Mouse (Mus musculus) forebrain, embryonic 16.5 days (tissue): ENCODE data around the gene Olfr24. TPM values are rescaled to one million over a fixed set of nuclear protein-coding genes. Genes with fewer than 3 reads are reported as not detected.
"Not testable (repeated sequence)": the region's sequence is repeated elsewhere in the genome, so short reads cannot be mapped to it uniquely, and the experiment has no call there.

Experiments used
- ATAC-seq: fragments of 200-750 bp; cut with Nextera tagmentation; 2 replicates; pipeline ENCODE4 v1.8.0; 2017; ENCODE audit warnings: mild to moderate bottlenecking, moderate library complexity
- H3K27ac ChIP-seq: fragments of 300-500 bp; sonication (generic); 2 replicates; pipeline ENCODE4 v1.5.1; 2014; ENCODE audit warnings: low read length, control low read depth
- H3K27me3 ChIP-seq: fragments of 300-500 bp; sonication (generic); replicated peaks from 2 replicates; pipeline ENCODE4 v1.6.1; 2014; ENCODE audit warnings: low read length; ENCODE audit not compliant: control insufficient read depth, insufficient read depth
- H3K36me3 ChIP-seq: fragments of 300-500 bp; sonication (generic); 2 replicates; pipeline ENCODE4 v1.6.1; 2014; ENCODE audit not compliant: control insufficient read depth, insufficient read depth
- H3K4me1 ChIP-seq: fragments of 300-500 bp; sonication (generic); replicated peaks from 2 replicates; pipeline ENCODE4 v1.6.1; 2014; ENCODE audit warnings: low read length; ENCODE audit not compliant: control insufficient read depth, insufficient read depth
- H3K4me2 ChIP-seq: fragments of 300-500 bp; sonication (generic); 2 replicates; pipeline ENCODE4 v1.6.1; 2014; ENCODE audit warnings: mild to moderate bottlenecking, low read length, control low read depth
- H3K4me3 ChIP-seq: fragments of 300-500 bp; sonication (generic); replicated peaks from 2 replicates; pipeline ENCODE4 v1.5.1; 2014; ENCODE audit warnings: mild to moderate bottlenecking, low read length, control low read depth
- H3K9ac ChIP-seq: fragments of 300-500 bp; sonication (generic); replicated peaks from 2 replicates; pipeline ENCODE4 v1.6.1; 2014; ENCODE audit warnings: low read depth, low read length, control low read depth
- H3K9me3 ChIP-seq: fragments of 300-500 bp; sonication (generic); 2 replicates; pipeline ENCODE4 v1.6.1; 2016; ENCODE audit warnings: low read length; ENCODE audit not compliant: control insufficient read depth
- WGBS: fragments of 180-500 bp; shearing (Covaris S2); extraction: QIAGEN DNeasy Blood & Tissue Kit; methylation state at CpG from one replicate; pipeline ENCODE4 v1.1.7; 2014; 5-methylcytosine and 5-hydroxymethylcytosine counted together
- polyA plus RNA-seq: library from polyadenylated mRNA; unstranded; fragments of >200 nt; fragmentation: Nextera tagmentation; extraction: Ambion mirVana; gene quantifications from 2 replicates; pipeline ENCODE4 v1.2.1, GENCODE M21; 2015

Gene Olfr24
- polyA plus RNA-seq = not detected in 2 replicates

- no peak for ATAC-seq
- Histone ChIP-seq H3K4me3 (no peak within 1 kb of the TSS), H3K4me1 (no peaks in the 10 kb centered on the region), H3K27ac (no peak within 1 kb of the TSS), H3K9ac (no peak within 1 kb of the TSS), H3K9me3 (no peaks in the 10 kb centered on the region), H3K4me2 (no peak within 1 kb of the TSS), H3K27me3 (no peaks in the 10 kb centered on the region), H3K36me3 (no peaks in the 10 kb centered on the region)
These were observed at the start of gene Olfr24 for GRCm38 (mm10) chr9:18763896-18764295. TSS of gene Olfr24 (minus strand) at chr9:18763996.

DNA sequence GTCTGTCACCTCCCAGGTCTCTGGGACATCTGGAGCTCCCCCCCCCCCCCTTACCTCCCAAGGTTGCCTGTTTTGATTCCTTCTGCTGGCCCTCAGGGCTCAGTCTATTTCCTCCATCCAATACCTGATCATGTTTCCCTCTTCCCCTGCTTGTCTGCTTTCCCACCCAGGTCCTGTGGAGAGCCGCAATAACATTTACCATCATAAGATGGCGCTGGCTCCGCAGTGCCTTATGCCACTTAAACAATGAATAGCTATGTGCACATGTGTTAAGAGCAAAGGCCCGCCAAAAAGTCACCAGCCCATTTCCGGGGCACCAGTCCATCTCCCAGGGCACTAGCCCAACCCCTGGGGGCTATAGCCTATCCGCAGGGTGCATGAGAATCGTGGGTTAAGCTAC lies 21.5 kb upstream of the Olfr24 start:
- Histone ChIP-seq H3K9ac (no peak overlapping the region), H3K4me3 (no peak overlapping the region), H3K9me3 (no peaks in the 10 kb centered on the region), H3K4me1 (no peaks in the 10 kb centered on the region), H3K27ac (no peak overlapping the region), H3K36me3 (no peaks in the 10 kb centered on the region), H3K4me2 (no peak overlapping the region), H3K27me3 (no peaks in the 10 kb centered on the region)
- WGBS = 47% methylated on average over 7 of the region's 7 CpGs
- no peak for ATAC-seq

GRCm38 (mm10) chr9:18779476-18779875 lies 15.7 kb upstream of the Olfr24 start:
- no peaks in the 10 kb centered on the region for H3K27me3 ChIP-seq
- no peaks in the 10 kb centered on the region for H3K4me1 ChIP-seq
- H3K36me3 ChIP-seq = no peaks in the 10 kb centered on the region
- no peaks in the 10 kb centered on the region for H3K9me3 ChIP-seq
- H3K9ac ChIP-seq = no peak overlapping the region
- H3K27ac ChIP-seq = no peak overlapping the region
- WGBS = 70% methylated on average over 24 of the region's 24 CpGs
- H3K4me2 ChIP-seq = no peak overlapping the region
- H3K4me3 ChIP-seq = no peak overlapping the region
- ATAC-seq = peak; percentile 77

- WGBS = 82% methylated on average over 1 of the region's 1 CpGs
- Histone ChIP-seq H3K9me3 (no peaks in the 10 kb centered on the region), H3K4me1 (no peaks in the 10 kb centered on the region), H3K4me2 (no peak overlapping the region), H3K4me3 (no peak overlapping the region), H3K27ac (no peak overlapping the region), H3K36me3 (no peaks in the 10 kb centered on the region), H3K27me3 (no peaks in the 10 kb centered on the region), H3K9ac (no peak overlapping the region)
- no peak for ATAC-seq
These were observed 15.2 kb upstream of the Olfr24 start for GRCm38 (mm10) chr9:18778981-18779380.

GRCm38 (mm10) chr9:18755595-18755994 lies 8.2 kb downstream of the Olfr24 start:
- no peak overlapping the region for H3K4me3 ChIP-seq
- WGBS = 78% methylated on average over 1 of the region's 1 CpGs
- no peak for ATAC-seq

DNA sequence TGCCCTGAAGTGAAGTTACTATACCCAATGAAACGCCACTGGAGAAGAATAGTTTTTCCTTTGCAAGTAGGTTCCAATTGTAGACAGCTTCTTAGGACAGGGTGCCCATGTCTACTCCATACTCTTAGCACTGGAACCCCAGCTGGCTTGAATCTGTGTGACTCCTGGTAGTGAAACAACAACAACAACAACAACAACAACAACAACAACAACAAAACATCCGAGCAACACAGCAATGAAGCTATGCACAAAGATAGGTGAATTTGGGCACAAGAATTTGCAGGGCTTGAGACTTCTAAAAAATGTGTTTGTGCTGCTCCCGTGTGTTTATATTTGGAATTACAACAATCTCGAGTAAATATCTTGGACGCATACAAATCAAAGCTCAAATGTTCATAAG lies 19.2 kb downstream of the Olfr24 start:
- Histone ChIP-seq H3K36me3 (no peaks in the 10 kb centered on the region), H3K27me3 (no peaks in the 10 kb centered on the region), H3K4me2 (no peak overlapping the region), H3K9me3 (no peaks in the 10 kb centered on the region), H3K4me3 (no peak overlapping the region), H3K4me1 (no peaks in the 10 kb centered on the region), H3K9ac (no peak overlapping the region), H3K27ac (no peak overlapping the region)
- peak; percentile 65 for ATAC-seq
- 20% methylated on average over 5 of the region's 5 CpGs for WGBS

More at GRCm38 (mm10) chr9:18755595-18755994, 8.2 kb downstream of the Olfr24 start:
- Histone ChIP-seq H3K36me3 (no peaks in the 10 kb centered on the region), H3K4me2 (no peak overlapping the region), H3K9me3 (no peaks in the 10 kb centered on the region), H3K4me1 (no peaks in the 10 kb centered on the region), H3K27me3 (no peaks in the 10 kb centered on the region), H3K9ac (no peak overlapping the region), H3K27ac (no peak overlapping the region)

GRCm38 (mm10) chr9:18734177-18734576 lies 29.6 kb downstream of the Olfr24 start:
- not testable (repeated sequence) for H3K9me3 ChIP-seq, H3K36me3 ChIP-seq, H3K9ac ChIP-seq, H3K27ac ChIP-seq, H3K4me1 ChIP-seq, H3K27me3 ChIP-seq, H3K4me2 ChIP-seq, ATAC-seq, H3K4me3 ChIP-seq
- 31% methylated on average over 2 of the region's 2 CpGs for WGBS

DNA sequence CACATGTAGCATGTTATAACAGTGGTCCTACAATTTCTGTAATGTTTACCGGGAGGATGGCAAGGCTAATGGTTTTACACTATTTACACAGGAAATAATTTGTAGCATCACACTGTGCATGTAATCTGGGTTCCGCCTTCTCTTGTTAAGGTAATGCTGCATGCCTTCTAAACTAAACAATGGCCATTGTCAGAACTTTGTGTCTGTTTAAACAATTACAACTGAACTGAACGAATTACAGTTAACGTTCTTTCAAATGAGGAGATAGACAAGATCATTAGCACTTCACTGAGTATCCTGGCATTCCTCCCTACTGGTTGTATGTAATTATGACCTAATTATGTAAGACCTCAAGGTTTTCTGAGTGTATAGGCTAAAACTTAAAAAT lies 41.1 kb downstream of the Olfr24 start:
- no peak for ATAC-seq
- Histone ChIP-seq H3K4me2 (no peak overlapping the region), H3K36me3 (no peaks in the 10 kb centered on the region), H3K27ac (no peak overlapping the region), H3K4me3 (no peak overlapping the region), H3K27me3 (no peaks in the 10 kb centered on the region), H3K4me1 (peaks cover 6% of the 10 kb centered on the region; the same call in 1 of the 2 replicates), H3K9ac (no peak overlapping the region), H3K9me3 (no peaks in the 10 kb centered on the region)
- 21% methylated on average over 4 of the region's 4 CpGs for whole genome bisulfite sequencing

DNA sequence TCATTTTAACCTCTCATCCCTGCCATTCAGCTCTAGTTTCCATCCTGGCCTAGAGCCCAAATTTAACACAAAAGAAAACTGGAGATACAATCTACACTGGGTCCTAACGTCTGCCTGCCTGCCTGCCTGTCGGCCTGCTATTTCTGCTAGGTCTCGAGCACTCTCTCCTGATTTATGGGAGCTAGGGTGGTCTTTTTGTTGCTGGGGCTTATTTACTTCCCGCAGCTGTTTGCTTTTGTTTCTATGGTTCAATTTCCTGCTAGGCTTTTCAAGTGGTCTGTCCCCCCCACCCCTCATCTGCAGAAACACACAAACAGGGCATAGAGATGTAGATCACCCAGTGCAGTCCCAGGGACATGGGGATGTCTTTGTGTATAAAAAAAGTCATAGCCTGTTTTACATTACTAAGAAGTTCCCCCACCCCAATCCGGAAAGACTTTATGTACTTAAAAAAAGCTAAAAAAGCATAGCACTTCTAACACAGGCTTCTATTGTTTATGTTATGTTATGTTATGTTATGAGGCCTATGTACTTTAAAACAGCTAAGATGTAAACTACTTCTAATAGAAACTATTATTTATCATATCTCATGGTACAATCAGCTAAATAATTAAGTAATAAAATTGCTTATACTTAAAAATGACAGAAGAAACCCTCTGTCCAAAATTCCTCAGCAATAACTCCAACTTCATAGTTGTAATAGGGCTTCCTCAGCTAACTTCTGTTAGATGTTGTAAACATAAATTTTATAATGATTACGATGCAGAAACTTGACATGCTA lies 41.7 kb downstream of the Olfr24 start:
- Histone ChIP-seq H3K36me3 (no peaks in the 10 kb centered on the region), H3K27me3 (no peaks in the 10 kb centered on the region), H3K4me2 (no peak overlapping the region), H3K4me3 (no peak overlapping the region), H3K9ac (no peak overlapping the region), H3K4me1 (peaks cover 6% of the 10 kb centered on the region; the same call in 1 of the 2 replicates), H3K9me3 (no peaks in the 10 kb centered on the region), H3K27ac (no peak overlapping the region)
- 14% methylated on average over 6 of the region's 6 CpGs for WGBS
- peak; percentile 83 for ATAC-seq
